7 mouse cellular contexts compared by ENCODE assay signal in genomic region chr16:84042010-84042449, GRCm38 (mm10).
DNase-seq lines count a peak whose midpoint lies in the region; ATAC-seq and TF ChIP-seq lines count a peak whose summit lies in the region.

No protein-coding gene starts in this region.

- no peak for ATAC-seq in megakaryocyte-erythroid progenitor cell, adult 5-6 weeks (replicated peaks; ENCODE audit: low FRiP score, low TSS enrichment, poor library complexity, severe bottlenecking)

- no peak for TF ChIP-seq POLR2A in brain, embryonic 14.5 days (IDR thresholded peaks at IDR 0.05; ENCODE audit: borderline replicate concordance, extremely low read depth, insufficient read depth, insufficient read length, poor library complexity, severe bottlenecking)

- TF ChIP-seq CTCF in brain, embryonic 14.5 days (IDR thresholded peaks at IDR 0.05; ENCODE audit: borderline replicate concordance, extremely low read depth, insufficient read depth, insufficient read length), result no peak

- DNase-seq in Muller cell, postnatal 12 days (ENCODE audit: inconsistent ontology term), result peak; percentile 85
- DNase-seq in brain, embryonic 14.5 days (ENCODE audit: low read depth), result peak; percentile 97
- peak; percentile 18 to 52 for DNase-seq in frontal cortex, postnatal 14 days (ENCODE audit: low spot score in 2 of 2)
- peak; percentile 47 to 70 for DNase-seq in left cerebral cortex, postnatal 14 days (ENCODE audit: low spot score in 2 of 2)
- no peak for DNase-seq in embryo, embryonic 10 days (ENCODE audit: low spot score)
- DNase-seq in kidney, postnatal 14 days, result no peak

- intact Hi-C loops in left cerebral cortex, postnatal 14 days (cut with DNase I), result no loop called here

Comparison
In these comparisons a context has a peak if more than half of its experiments do, and no peak if none do; other contexts are left out.
1. DNase-seq: peak in Muller cell, postnatal 12 days (single experiment), brain, embryonic 14.5 days (single experiment), frontal cortex, postnatal 14 days (2 of 2) and left cerebral cortex, postnatal 14 days (2 of 2); none in embryo, embryonic 10 days (single experiment) and kidney, postnatal 14 days (single experiment).